Mouse (Mus musculus) ES-E14 (cell line): ENCODE data around the gene Lgals9.

ENCODE experiments used
- HCFC1 ChIP-seq: IDR thresholded peaks from 2 replicates; pipeline ENCODE4 v1.6.1; 2012; ENCODE audit warnings: low read length, inconsistent platforms, borderline replicate concordance; ENCODE audit not compliant: insufficient read depth
- MAFK ChIP-seq: IDR thresholded peaks from 2 replicates; pipeline ENCODE4 v1.6.1; 2014; ENCODE audit warnings: mild to moderate bottlenecking, low read depth, low read length, inconsistent platforms; ENCODE audit not compliant: insufficient read depth
- ZC3H11A ChIP-seq: IDR thresholded peaks from 2 replicates; pipeline ENCODE4 v1.6.1; 2012; ENCODE audit warnings: low read depth, mild to moderate bottlenecking, inconsistent platforms, low read length, borderline replicate concordance
- ZNF384 ChIP-seq: IDR thresholded peaks from 2 replicates; pipeline ENCODE4 v1.6.1; 2012; ENCODE audit warnings: low read depth, low read length, inconsistent platforms

- no peak for TF ChIP-seq ZNF384
- TF ChIP-seq MAFK: no peak
- no peak for TF ChIP-seq ZC3H11A
- TF ChIP-seq HCFC1: no peak
Measured at GRCm38 (mm10) chr11:78959367-78959766, 25.4 kb downstream of the Lgals9 start.
